Mouse (Mus musculus) E14TG2a.4 (cell line): ENCODE measurements around the gene Ect2.

Experiments
- CTCF ChIP-seq: conservative IDR thresholded peaks from 2 replicates; pipeline ENCODE4 v1.5.1; 2014; ENCODE audit warnings: low read length
- POU5F1 ChIP-seq: IDR thresholded peaks from 2 replicates; pipeline ENCODE4 v1.6.1; 2014; ENCODE audit warnings: low read length, borderline replicate concordance

GRCm38 (mm10) chr3:27070340-27070739, 83.3 kb downstream of the Ect2 start:
- TF ChIP-seq CTCF (no peak), POU5F1 (no peak)
